Mouse (Mus musculus): ENCODE results near the gene Pin1rt1. TPM values are rescaled to one million over a fixed set of nuclear protein-coding genes. Genes with fewer than 3 reads are reported as not detected.

Gene Pin1rt1
- total RNA-seq (2012; rRNA removed) = not detected in 2 replicates
- polyA plus RNA-seq (2012; ENCODE audit: insufficient read depth in 1 of 2, insufficient read length in 2 of 2, low read depth in 1 of 2, low replicate concordance in 2 of 2, missing spikeins in 1 of 2) = under 1 TPM in 1 of 2 experiments, not detected in 1; 0.07 TPM

DNA sequence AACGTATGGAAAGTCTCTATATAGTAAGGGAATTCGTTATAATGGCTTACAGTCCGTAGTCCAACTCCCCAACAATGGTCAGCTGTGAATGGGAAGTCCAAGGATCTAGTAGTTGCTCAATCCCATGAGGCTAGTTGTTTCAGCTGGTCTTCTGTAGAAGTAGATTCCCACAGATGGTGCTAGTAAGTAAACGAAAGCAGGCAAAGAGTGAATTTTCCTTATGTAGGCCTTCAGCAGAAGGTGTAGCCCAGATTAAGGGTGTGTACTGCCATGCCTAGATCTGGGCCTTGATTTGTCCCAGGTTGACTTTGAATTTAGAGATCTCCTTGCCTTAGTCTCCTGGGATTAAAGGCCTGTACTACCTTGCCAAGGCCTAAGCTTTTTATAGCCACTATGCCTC, at the start of gene Pin1rt1:
TSS of gene Pin1rt1 (minus strand) at position 101 of the 400 bp plus-strand sequence.
- H3K27me3 ChIP-seq (ENCODE audit: control insufficient read depth in 1 of 2, insufficient read depth in 2 of 2, low read length in 2 of 2) = no peaks in the 10 kb centered on the region
- H3K79me2 ChIP-seq (ENCODE audit: control insufficient read depth, insufficient read depth, low read length, poor library complexity) = peaks cover 11% of the 10 kb centered on the region; the same call in 1 of the 2 replicates
- H3K9me3 ChIP-seq (replicated peaks; ENCODE audit: insufficient read depth, low read length) = no peaks in the 10 kb centered on the region
- no peak within 1 kb of the TSS for H3K27ac ChIP-seq (ENCODE audit: control insufficient read depth, low read depth, low read length)
- TF ChIP-seq SMC3 (IDR thresholded peaks at IDR 0.05; ENCODE audit: low read depth, low read length) (no peak), MAFK (IDR thresholded peaks at IDR 0.05; ENCODE audit: borderline replicate concordance, low read depth, low read length) (no peak), ZC3H11A (IDR thresholded peaks at IDR 0.05; ENCODE audit: low read depth, low read length) (no peak), POLR2A (IDR thresholded peaks at IDR 0.05; ENCODE audit: control insufficient read depth in 1 of 2, insufficient read depth in 1 of 2, low read depth in 1 of 2, low read length in 2 of 2, poor library complexity in 1 of 2) (no peak), HCFC1 (IDR thresholded peaks at IDR 0.05; ENCODE audit: low read depth, low read length) (no peak), POLR2AphosphoS2 (IDR thresholded peaks at IDR 0.05; ENCODE audit: low read length) (no peak), JUND (IDR thresholded peaks at IDR 0.05; ENCODE audit: low read depth, low read length) (no peak), CHD1 (IDR thresholded peaks at IDR 0.05; ENCODE audit: low read depth, low read length) (no peak), ZKSCAN1 (IDR thresholded peaks at IDR 0.05; ENCODE audit: low read depth, low read length) (no peak), MYC (IDR thresholded peaks at IDR 0.05; ENCODE audit: low read depth, low read length) (no peak), KAT2A (conservative IDR thresholded peaks at IDR 0.05; ENCODE audit: low read depth, low read length) (no peak), TAL1 (IDR thresholded peaks at IDR 0.05; ENCODE audit: low read length) (no peak), ZMIZ1 (IDR thresholded peaks at IDR 0.05; ENCODE audit: low read depth, low read length) (no peak), RAD21 (IDR thresholded peaks at IDR 0.05; ENCODE audit: low read depth, low read length) (no peak), MYB (IDR thresholded peaks at IDR 0.05; ENCODE audit: low read depth, low read length) (no peak), TBP (IDR thresholded peaks at IDR 0.05; ENCODE audit: low read depth, low read length) (no peak), ZNF384 (IDR thresholded peaks at IDR 0.05; ENCODE audit: low read depth, low read length) (no peak), MAZ (IDR thresholded peaks at IDR 0.05; ENCODE audit: low read depth, low read length) (no peak), POLR2AphosphoS5 (IDR thresholded peaks at IDR 0.05; ENCODE audit: borderline replicate concordance, low read depth, low read length) (no peak), TCF12 (IDR thresholded peaks at IDR 0.05; ENCODE audit: low read depth, low read length) (no peak)
- H3K4me1 ChIP-seq (ENCODE audit: control insufficient read depth in 1 of 2, insufficient read depth in 2 of 2, low read length in 2 of 2) = peaks cover 9 to 11% of the 10 kb centered on the region in 2 experiments
- peaks cover 0 to 14% of the 10 kb centered on the region in 2 experiments; a peak in 2 of 4 replicates for H3K36me3 ChIP-seq (ENCODE audit: control insufficient read depth in 1 of 2, insufficient read depth in 2 of 2, low read length in 2 of 2)
- no peak within 1 kb of the TSS for H3K9ac ChIP-seq (ENCODE audit: control insufficient read depth, low read depth, low read length, poor library complexity, severe bottlenecking)
- no peak for DNase-seq (ENCODE audit: low read depth, low spot score)
- H3K4me3 ChIP-seq (ENCODE audit: control insufficient read depth in 1 of 2, insufficient read depth in 1 of 2, low read depth in 2 of 2, low read length in 2 of 2) = no peak within 1 kb of the TSS

DNA sequence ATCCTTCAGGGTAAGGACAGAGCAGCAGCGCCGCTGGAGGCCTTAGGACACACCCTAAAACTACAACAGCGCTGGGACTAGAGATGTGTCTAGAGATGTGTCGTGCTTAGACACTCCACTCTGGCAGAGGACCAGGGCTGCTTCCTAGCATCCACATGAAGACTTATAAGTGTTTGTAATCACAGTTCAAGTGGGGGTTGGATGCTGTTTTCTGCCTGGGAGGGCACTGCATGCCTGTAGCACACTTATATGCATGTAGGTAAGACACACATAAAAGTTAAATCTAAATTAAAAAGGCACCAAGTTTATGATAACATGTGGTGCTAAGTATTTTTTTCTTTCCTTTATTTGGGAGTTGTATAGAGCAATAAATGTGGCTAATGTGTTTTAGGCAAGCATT, 47.8 kb upstream of the Pin1rt1 start:
- DNase-seq (ENCODE audit: low read depth, low spot score) = peak; percentile 55
- H3K4me3 ChIP-seq (ENCODE audit: control insufficient read depth in 1 of 2, insufficient read depth in 1 of 2, low read depth in 2 of 2, low read length in 2 of 2) = no peak overlapping the region
- no peaks in the 10 kb centered on the region for H3K27me3 ChIP-seq (ENCODE audit: control insufficient read depth in 1 of 2, insufficient read depth in 2 of 2, low read length in 2 of 2)
- no peak for TF ChIP-seq ELF1 (IDR thresholded peaks at IDR 0.05; ENCODE audit: low read depth, low read length)
- no peak for TF ChIP-seq SIN3A (IDR thresholded peaks at IDR 0.05; ENCODE audit: low read length)
- peak in 1 of 3 experiments; percentile 7; a peak in 1 of 6 replicates for TF ChIP-seq CTCF (IDR thresholded peaks at IDR 0.05 in 2 of 3, conservative IDR thresholded peaks at IDR 0.05 in 1 of 3; ENCODE audit: control insufficient read depth in 1 of 3, insufficient read depth in 1 of 3, low read depth in 2 of 3, low read length in 3 of 3, poor library complexity in 1 of 3, severe bottlenecking in 1 of 3)
- no peak for TF ChIP-seq ZKSCAN1 (IDR thresholded peaks at IDR 0.05; ENCODE audit: low read depth, low read length)
- no peak overlapping the region for H3K27ac ChIP-seq (ENCODE audit: control insufficient read depth, low read depth, low read length)
- no peak overlapping the region for H3K9ac ChIP-seq (ENCODE audit: control insufficient read depth, low read depth, low read length, poor library complexity, severe bottlenecking)
- peaks cover 7 to 8% of the 10 kb centered on the region in 2 experiments for H3K4me1 ChIP-seq (ENCODE audit: control insufficient read depth in 1 of 2, insufficient read depth in 2 of 2, low read length in 2 of 2)
- H3K9me3 ChIP-seq (replicated peaks; ENCODE audit: insufficient read depth, low read length) = no peaks in the 10 kb centered on the region
- peaks cover 0 to 17% of the 10 kb centered on the region in 2 experiments; a peak in 3 of 4 replicates for H3K36me3 ChIP-seq (ENCODE audit: control insufficient read depth in 1 of 2, insufficient read depth in 2 of 2, low read length in 2 of 2)
- H3K79me2 ChIP-seq (ENCODE audit: control insufficient read depth, insufficient read depth, low read length, poor library complexity) = no peaks in the 10 kb centered on the region
